Comparison of ENCODE assay signal across 8 mouse cellular contexts in genomic region chr7:143002679-143003078, GRCm38 (mm10). TPM values are rescaled to one million over a fixed set of nuclear protein-coding genes. Genes with fewer than 3 reads are reported as not detected.
DNase-seq lines count a peak whose midpoint lies in the region; ATAC-seq and TF ChIP-seq lines count a peak whose summit lies in the region.

No protein-coding gene starts in this region.

- peak; percentile 43 for TF ChIP-seq CTCF in heart, adult 2 months (IDR thresholded peaks at IDR 0.05)

- no peak for ATAC-seq in liver, embryonic 15.5 days (ENCODE audit: insufficient read depth)
- no peak for ATAC-seq in cerebellum, adult (ENCODE audit: insufficient number of reproducible peaks, low FRiP score, low TSS enrichment)

- DNase-seq in heart, adult 2 months, result no peak
- no peak for DNase-seq in heart, postnatal 36 days
- DNase-seq in 3T3-L1 (ENCODE audit: low read depth, low spot score), result peak; percentile 56
- peak; percentile 65 for DNase-seq in ZHBTc4 (ENCODE audit: low read depth, low spot score)
- no peak for DNase-seq in gastrocnemius, adult 18-20 months (ENCODE audit: low spot score)
- no peak for DNase-seq in cerebellum, adult 11 months

- H3K27me3 ChIP-seq in heart, adult 2 months (ENCODE audit: control insufficient read depth, insufficient read depth, low read length), result no peaks in the 10 kb centered on the region
- H3K27me3 ChIP-seq in liver, embryonic 15.5 days, result no peaks in the 10 kb centered on the region

- no peak overlapping the region for H3K4me3 ChIP-seq in heart, adult 2 months
- H3K4me3 ChIP-seq in liver, embryonic 15.5 days (replicated peaks), result no peak overlapping the region

- no peak for TF ChIP-seq EP300 in heart, adult 2 months (IDR thresholded peaks at IDR 0.05; ENCODE audit: insufficient read depth, low read depth, low read length)

- intact Hi-C loops in heart, adult 2 months (cut with DNase I), result no loop called here
- intact Hi-C loops in heart, postnatal 36 days (cut with DNase I), result no loop called here

- H3K4me1 ChIP-seq in heart, adult 2 months (ENCODE audit: control insufficient read depth, insufficient read depth, low read length), result no peaks in the 10 kb centered on the region
- H3K4me1 ChIP-seq in liver, embryonic 15.5 days (replicated peaks), result peaks cover 60% of the 10 kb centered on the region

- no peak overlapping the region for H3K27ac ChIP-seq in heart, adult 2 months
- H3K27ac ChIP-seq in liver, embryonic 15.5 days (replicated peaks), result peak overlapping the region; percentile 99

- WGBS in heart, adult 2 months, result 34% methylated on average over 3 of the region's 3 CpGs
- 10% methylated on average over 3 of the region's 3 CpGs for WGBS in liver, embryonic 15.5 days (ENCODE audit: insufficient replicate concordance)

- no peaks in the 10 kb centered on the region for H3K79me2 ChIP-seq in heart, adult 2 months (replicated peaks; ENCODE audit: control insufficient read depth, insufficient read depth, low read length)

- no peaks in the 10 kb centered on the region for H3K9me3 ChIP-seq in liver, embryonic 15.5 days (replicated peaks)

- no peak overlapping the region for H3K9ac ChIP-seq in heart, adult 2 months (ENCODE audit: low read depth, low read length)
- peak overlapping the region; percentile 16; the same call in 1 of the 2 replicates for H3K9ac ChIP-seq in liver, embryonic 15.5 days

- no peak for TF ChIP-seq POLR2A in heart, adult 2 months (IDR thresholded peaks at IDR 0.05; ENCODE audit: insufficient read depth, low read depth, low read length)

- 0 out of 2 replicates have a peak overlapping the region, but pooled peaks have one; percentile 5 for H3K4me2 ChIP-seq in liver, embryonic 15.5 days

- H3K36me3 ChIP-seq in heart, adult 2 months (ENCODE audit: control insufficient read depth, insufficient read depth, low read length), result no peaks in the 10 kb centered on the region
- peaks cover 9% of the 10 kb centered on the region; the same call in 1 of the 2 replicates for H3K36me3 ChIP-seq in liver, embryonic 15.5 days (replicated peaks)

RNA-seq across cellular contexts. Expression of gene Tspan32, which starts 2.2 kb away (rescaled TPM):
- 1 to 10 TPM in 1 of 2 experiments, under 1 TPM in 1; 0.44 to 1.3 TPM for total RNA-seq in heart, adult 2 months (2021)
- 1.8 and 1.9 TPM in 2 replicates for polyA plus RNA-seq in heart, adult 2 months (2012; rRNA removed)
- under 1 TPM; 0.28 to 0.46 TPM for total RNA-seq in heart, postnatal 36 days (2021)
- 80.3 and 82.2 TPM in 2 replicates for polyA plus RNA-seq in liver, embryonic 15.5 days (2015; fragmentation: Nextera tagmentation; extraction: Ambion mirVana)
- total RNA-seq in gastrocnemius, adult 18-20 months (2021), result under 1 TPM in 1 of 2 experiments, not detected in 1; 0.40 TPM

RNA-seq across cellular contexts. Expression of gene Ascl2, which starts 33.6 kb away (rescaled TPM):
- total RNA-seq in heart, adult 2 months (2021), result not detected
- 0.08 TPM in 1 of 2 replicates, not detected in the other for polyA plus RNA-seq in heart, adult 2 months (2012; rRNA removed)
- not detected for total RNA-seq in heart, postnatal 36 days (2021)
- 0.25 and 0.44 TPM in 2 replicates for polyA plus RNA-seq in liver, embryonic 15.5 days (2015; fragmentation: Nextera tagmentation; extraction: Ambion mirVana)
- not detected for total RNA-seq in gastrocnemius, adult 18-20 months (2021)

RNA-seq across cellular contexts. Expression of gene Cd81, which starts 49.9 kb away (rescaled TPM):
- total RNA-seq in heart, adult 2 months (2021), result 100 to 1,000 TPM; 424 to 434 TPM
- 641 and 822 TPM in 2 replicates for polyA plus RNA-seq in heart, adult 2 months (2012; rRNA removed)
- 100 to 1,000 TPM; 398 to 441 TPM for total RNA-seq in heart, postnatal 36 days (2021)
- 132 and 141 TPM in 2 replicates for polyA plus RNA-seq in liver, embryonic 15.5 days (2015; fragmentation: Nextera tagmentation; extraction: Ambion mirVana)
- total RNA-seq in gastrocnemius, adult 18-20 months (2021), result 100 to 1,000 TPM in 1 of 2 experiments, 10 to 100 TPM in 1; 97.2 to 115 TPM

Comparison
In these comparisons a context has a peak if more than half of its experiments do, and no peak if none do; other contexts are left out.
1. DNase-seq: peak in 3T3-L1 (single experiment) and ZHBTc4 (single experiment); none in heart, adult 2 months (0 of 2), heart, postnatal 36 days (0 of 2), gastrocnemius, adult 18-20 months (single experiment) and cerebellum, adult 11 months (single experiment).